Mouse (Mus musculus) megakaryocyte, embryonic 14.5 days (primary cell): ENCODE measurements around the gene Cir1.

Experiments used
- FLI1 ChIP-seq: IDR thresholded peaks from 2 replicates; pipeline ENCODE4 v1.6.1; 2012; ENCODE audit warnings: low read length, inconsistent platforms, mixed read lengths
- GATA1 ChIP-seq: IDR thresholded peaks from 3 replicates; pipeline ENCODE4 v1.6.1; 2012; ENCODE audit warnings: mixed read lengths, low read length, inconsistent platforms, borderline replicate concordance

GRCm38 (mm10) chr2:73278869-73279268 is 33.6 kb downstream of the Cir1 start:
- TF ChIP-seq GATA1 (no peak), FLI1 (no peak)
